Mouse (Mus musculus) liver, embryonic 14.5 days (tissue): Measurements from ENCODE around the gene Csad. TPM values are rescaled to one million over a fixed set of nuclear protein-coding genes. Genes with fewer than 3 reads are reported as not detected.

Experiments used
- ATAC-seq: fragments of 200-750 bp; cut with Nextera tagmentation; 2 replicates; pipeline ENCODE4 v1.8.0; 2017; ENCODE audit warnings: moderate number of reproducible peaks, mild to moderate bottlenecking, moderate library complexity; ENCODE audit not compliant: insufficient read depth
- DNase-seq, 3 experiments: peaks; one replicate each; pipeline ENCODE4 v3.0.0-alpha.2; 2012 to 2013; ENCODE audit warnings: low read depth in 3 of 3, low spot score in 3 of 3
- H3K27ac ChIP-seq: fragments of 300-500 bp; sonication (generic); 2 replicates; pipeline ENCODE4 v1.5.1; 2014; ENCODE audit warnings: moderate library complexity, mild to moderate bottlenecking, control low read depth, inconsistent platforms
- H3K27me3 ChIP-seq: fragments of 300-500 bp; sonication (generic); 2 replicates; pipeline ENCODE4 v1.6.1; 2014; ENCODE audit warnings: mild to moderate bottlenecking, low read length, moderate library complexity; ENCODE audit not compliant: control insufficient read depth, insufficient read depth
- H3K36me3 ChIP-seq: fragments of 300-500 bp; sonication (generic); replicated peaks from 2 replicates; pipeline ENCODE4 v1.6.1; 2014; ENCODE audit warnings: low read depth; ENCODE audit not compliant: control insufficient read depth, insufficient read depth
- H3K4me1 ChIP-seq, 2 experiments: fragments of 200-500 bp in 1 of 2; fragments of 300-500 bp in 1 of 2; sonication (generic) in 1 of 2; replicated peaks; 2 replicates each; pipeline ENCODE4 v1.6.1; 2012 to 2014; ENCODE audit warnings: antibody characterized with exemption in 1 of 2, inconsistent platforms in 1 of 2, low read length in 1 of 2; ENCODE audit not compliant: control insufficient read depth in 2 of 2, insufficient read depth in 2 of 2
- H3K4me2 ChIP-seq: fragments of 300-500 bp; sonication (generic); 2 replicates; pipeline ENCODE4 v1.6.1; 2014; ENCODE audit warnings: low read depth, mild to moderate bottlenecking, control low read depth, moderate library complexity
- H3K4me3 ChIP-seq, 2 experiments: fragments of 200-500 bp in 1 of 2; fragments of 300-500 bp in 1 of 2; sonication (generic) in 1 of 2; 2 replicates each; pipeline ENCODE4 v1.5.1; 2012 to 2014; ENCODE audit warnings: low read depth in 2 of 2, low read length in 2 of 2, mild to moderate bottlenecking in 2 of 2, control low read depth in 1 of 2, inconsistent platforms in 1 of 2, moderate library complexity in 1 of 2; ENCODE audit not compliant: insufficient read depth in 1 of 2
- H3K9ac ChIP-seq: fragments of 300-500 bp; sonication (generic); replicated peaks from 2 replicates; pipeline ENCODE4 v1.6.1; 2014; ENCODE audit warnings: mild to moderate bottlenecking, control low read depth, moderate library complexity
- H3K9me3 ChIP-seq: fragments of 300-500 bp; sonication (generic); 2 replicates; pipeline ENCODE4 v1.6.1; 2016; ENCODE audit warnings: low read length, mixed read lengths; ENCODE audit not compliant: control insufficient read depth
- CTCF ChIP-seq: IDR thresholded peaks from 2 replicates; pipeline ENCODE4 v1.5.1; 2016; ENCODE audit warnings: antibody characterized with exemption, low read depth, control low read depth
- EP300 ChIP-seq: IDR thresholded peaks from 2 replicates; pipeline ENCODE4 v1.6.1; 2016; ENCODE audit warnings: antibody characterized with exemption, low read depth
- WGBS: fragments of 180-500 bp; shearing (Covaris S2); extraction: QIAGEN DNeasy Blood & Tissue Kit; methylation state at CpG from one replicate; pipeline ENCODE4 v1.1.7; 2014; ENCODE audit not compliant: insufficient replicate concordance; 5-methylcytosine and 5-hydroxymethylcytosine counted together
- polyA plus RNA-seq, 2 experiments: library from polyadenylated mRNA; depleted of rRNA in 1 of 2; stranded (reverse) in 1 of 2; unstranded in 1 of 2; fragments of >200 nt; fragmentation: Nextera tagmentation in 1 of 2; extraction: Ambion mirVana in 1 of 2; gene quantifications; 2 replicates each; pipeline versions ENCODE4 v1.2.1 to v1.2.3; 2012 to 2014

The Csad gene
- polyA plus RNA-seq, 2 experiments, result 17.9 to 24.0 TPM

DNA sequence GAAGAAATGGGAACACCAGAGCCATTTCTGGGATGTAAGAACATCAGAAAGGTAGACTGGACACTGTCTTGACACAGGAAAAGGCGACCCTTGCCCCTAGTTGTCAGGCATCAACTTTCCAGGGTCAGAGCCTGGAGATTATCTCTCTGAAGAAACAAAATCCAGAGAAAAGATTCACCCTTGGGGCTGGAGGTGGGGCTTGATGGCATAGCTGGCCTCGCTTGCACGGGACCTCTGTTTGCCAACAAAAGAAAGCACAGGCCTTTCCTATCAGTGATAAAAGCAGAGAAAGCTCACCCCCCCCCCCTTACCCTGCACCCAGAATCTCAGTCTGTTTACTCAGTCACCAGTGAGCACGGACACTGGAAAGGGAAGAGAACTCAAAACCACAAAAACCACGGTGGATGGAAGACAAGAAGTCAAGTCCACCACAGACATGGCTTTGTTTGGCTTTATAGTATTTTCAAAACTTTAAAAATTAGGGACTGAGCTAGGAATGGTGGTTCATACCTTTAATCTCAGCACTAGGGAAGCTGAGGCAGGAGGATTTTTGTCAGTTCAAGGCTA lies 11.6 kb downstream of the Csad start:
- Histone ChIP-seq H3K4me2 (no peak overlapping the region), H3K9me3 (no peaks in the 10 kb centered on the region), H3K4me3 (no peak overlapping the region), H3K36me3 (no peaks in the 10 kb centered on the region), H3K27ac (no peak overlapping the region), H3K27me3 (no peaks in the 10 kb centered on the region), H3K9ac (no peak overlapping the region), H3K4me1 (peaks cover 0 to 22% of the 10 kb centered on the region in 2 experiments; a peak in 2 of 4 replicates)
- 14% methylated on average over 5 of the region's 5 CpGs for whole genome bisulfite sequencing
- TF ChIP-seq CTCF (no peak), EP300 (no peak)
- DNase-seq (no peak), ATAC-seq (no peak)

DNA sequence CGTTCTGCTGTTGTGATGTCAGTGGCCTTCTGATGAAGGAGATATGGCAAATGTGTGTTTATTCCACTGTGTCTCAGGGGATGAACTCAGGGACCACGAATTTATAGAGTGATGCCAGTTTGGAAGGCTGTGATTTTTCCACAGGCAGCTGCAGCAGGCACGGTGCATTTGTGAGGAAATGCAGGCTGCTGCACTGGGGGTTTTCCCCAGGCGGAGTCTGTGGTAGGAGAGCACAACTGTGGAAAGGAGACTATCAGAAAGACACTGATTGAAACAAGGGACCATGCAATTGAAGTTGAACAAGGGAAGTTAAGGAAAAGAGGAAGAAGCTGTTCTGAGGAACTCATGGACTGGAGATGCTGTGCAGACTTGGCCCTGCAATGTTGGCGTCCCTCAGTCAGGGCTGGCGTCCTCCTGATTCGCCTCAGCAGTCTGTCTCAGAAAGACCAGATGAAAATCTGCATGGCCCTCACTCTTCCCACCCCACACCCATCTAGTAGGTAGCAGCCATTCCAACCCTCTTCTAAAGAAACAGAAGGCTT lies 12.2 kb downstream of the Csad start:
- 26% methylated on average over 7 of the region's 7 CpGs for WGBS
- TF ChIP-seq CTCF (no peak), EP300 (no peak)
- no peaks in the 10 kb centered on the region for H3K27me3 ChIP-seq
- no peak overlapping the region for H3K27ac ChIP-seq
- no peak overlapping the region for H3K4me2 ChIP-seq
- H3K9ac ChIP-seq, result no peak overlapping the region
- H3K36me3 ChIP-seq, result no peaks in the 10 kb centered on the region
- no peak for ATAC-seq
- no peaks in the 10 kb centered on the region for H3K9me3 ChIP-seq
- H3K4me3 ChIP-seq, result no peak overlapping the region
- H3K4me1 ChIP-seq, result peaks cover 0 to 22% of the 10 kb centered on the region in 2 experiments; a peak in 2 of 4 replicates
- DNase-seq, result no peak

DNA sequence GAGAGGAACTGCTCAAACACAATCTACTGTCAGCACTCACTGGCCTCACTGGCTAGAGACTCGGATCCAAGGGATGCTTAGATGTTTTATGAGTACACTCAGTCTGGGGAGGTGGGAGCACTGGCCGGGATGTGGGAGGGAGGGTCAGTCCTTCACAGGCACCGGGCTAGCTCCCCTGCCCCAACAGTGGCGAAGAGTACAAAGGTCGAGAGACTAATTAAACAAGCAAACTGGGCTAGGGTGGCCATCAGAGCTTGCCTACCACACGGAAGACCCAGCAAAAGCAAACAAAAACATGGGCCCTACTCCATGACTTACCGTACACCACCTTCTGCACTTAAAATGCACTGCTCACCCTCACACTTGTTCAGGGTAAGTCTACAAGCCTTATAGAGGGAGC lies 12.8 kb downstream of the Csad start:
- no peak overlapping the region for H3K27ac ChIP-seq
- peaks cover 0 to 22% of the 10 kb centered on the region in 2 experiments; a peak in 2 of 4 replicates for H3K4me1 ChIP-seq
- ATAC-seq (peak; percentile 33), DNase-seq (no peak)
- H3K36me3 ChIP-seq, result no peaks in the 10 kb centered on the region
- TF ChIP-seq EP300 (no peak), CTCF (no peak)
- no peak overlapping the region for H3K4me3 ChIP-seq
- no peak overlapping the region for H3K4me2 ChIP-seq
- H3K9me3 ChIP-seq, result no peaks in the 10 kb centered on the region
- WGBS, result 53% methylated on average over 7 of the region's 7 CpGs
- H3K9ac ChIP-seq, result no peak overlapping the region
- H3K27me3 ChIP-seq, result no peaks in the 10 kb centered on the region

DNA sequence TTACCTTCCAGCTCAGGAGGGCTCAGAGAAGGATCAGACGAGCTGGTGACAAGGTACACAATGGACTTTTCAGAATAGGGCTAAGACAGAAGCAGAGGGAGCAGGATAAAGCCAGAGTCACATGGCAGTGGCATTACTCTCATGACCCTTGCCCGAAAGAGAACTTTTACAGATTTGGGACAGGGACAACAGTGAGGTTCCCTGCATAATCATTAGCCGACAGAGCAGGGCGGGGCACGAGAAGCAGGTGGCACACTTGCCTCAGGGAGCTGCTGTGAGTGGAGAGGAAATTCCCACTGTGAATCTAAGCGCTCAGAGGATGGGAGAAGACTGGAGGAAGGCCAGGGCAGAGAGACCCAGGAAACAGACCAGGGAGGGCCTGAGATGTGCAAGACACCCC lies 15.6 kb downstream of the Csad start:
- Histone ChIP-seq H3K27ac (no peak overlapping the region), H3K4me1 (peaks cover 0 to 16% of the 10 kb centered on the region in 2 experiments; a peak in 2 of 4 replicates), H3K9me3 (no peaks in the 10 kb centered on the region), H3K4me2 (peak overlapping the region; percentile 27), H3K4me3 (no peak overlapping the region), H3K36me3 (no peaks in the 10 kb centered on the region), H3K27me3 (no peaks in the 10 kb centered on the region), H3K9ac (no peak overlapping the region)
- TF ChIP-seq CTCF (no peak), EP300 (no peak)
- DNase-seq (no peak), ATAC-seq (no peak)
- 49% methylated on average over 6 of the region's 6 CpGs for WGBS

DNA sequence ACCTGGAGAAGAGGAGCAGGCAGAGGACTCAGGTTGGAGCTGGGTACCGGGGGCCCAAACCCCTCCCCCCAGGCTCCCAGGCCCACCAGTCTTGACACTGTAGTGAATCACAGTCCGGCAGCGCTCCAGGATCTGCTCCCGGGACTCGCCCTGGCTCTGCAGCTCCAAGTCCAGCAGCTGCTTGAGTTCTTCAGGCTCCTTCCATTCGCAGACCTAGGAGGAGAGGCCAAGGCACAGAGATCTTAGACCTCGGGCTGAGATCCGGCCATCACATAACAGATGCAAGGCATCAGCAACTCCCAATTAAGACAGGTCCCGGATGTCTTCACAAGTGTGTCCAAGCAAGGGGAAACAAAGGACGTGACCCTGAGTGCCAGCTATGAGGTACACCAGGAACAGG lies 16.4 kb downstream of the Csad start:
- H3K27ac ChIP-seq, result no peak overlapping the region
- ATAC-seq (no peak), DNase-seq (no peak)
- WGBS, result 76% methylated on average over 10 of the region's 10 CpGs
- no peak overlapping the region for H3K4me3 ChIP-seq
- H3K36me3 ChIP-seq, result no peaks in the 10 kb centered on the region
- H3K9me3 ChIP-seq, result no peaks in the 10 kb centered on the region
- H3K4me2 ChIP-seq, result peak overlapping the region; percentile 27
- TF ChIP-seq CTCF (no peak), EP300 (no peak)
- peaks cover 0 to 16% of the 10 kb centered on the region in 2 experiments; a peak in 2 of 4 replicates for H3K4me1 ChIP-seq
- H3K9ac ChIP-seq, result no peak overlapping the region
- no peaks in the 10 kb centered on the region for H3K27me3 ChIP-seq
